Mouse (Mus musculus) B cell, adult 2 months (primary cell): ENCODE results near the gene Arhgef10l.

Source experiments
- DNase-seq, 2 experiments: peaks; one replicate each; pipeline ENCODE4 v3.0.0; 2022

Gene Arhgef10l

GRCm38 (mm10) chr4:140665760-140666159 is at the start of gene Arhgef10l:
Gene Arhgef10l, minus strand, starts transcription at chr4:140666012.
- DNase-seq: no peak

GRCm38 (mm10) chr4:140714586-140714985 is 48.8 kb upstream of the Arhgef10l start:
- DNase-seq: no peak

- peak; percentile 92 for DNase-seq
Observed at GRCm38 (mm10) chr4:140713480-140714365, 47.9 kb upstream of the Arhgef10l start.

- no peak for DNase-seq
Observed at GRCm38 (mm10) chr4:140711360-140711759, 45.5 kb upstream of the Arhgef10l start.

GRCm38 (mm10) chr4:140710781-140711180 is 45.0 kb upstream of the Arhgef10l start:
- DNase-seq: no peak

GRCm38 (mm10) chr4:140709617-140710016 is 43.8 kb upstream of the Arhgef10l start:
- no peak for DNase-seq

- DNase-seq: no peak
Observed at GRCm38 (mm10) chr4:140709111-140709510, 43.3 kb upstream of the Arhgef10l start.

GRCm38 (mm10) chr4:140708297-140708927 is 42.6 kb upstream of the Arhgef10l start:
- no peak for DNase-seq

GRCm38 (mm10) chr4:140707615-140708014 is 41.8 kb upstream of the Arhgef10l start:
- no peak for DNase-seq

GRCm38 (mm10) chr4:140704166-140704565 is 38.4 kb upstream of the Arhgef10l start:
- no peak for DNase-seq

GRCm38 (mm10) chr4:140703636-140704035 is 37.8 kb upstream of the Arhgef10l start:
- no peak for DNase-seq

- DNase-seq: peak; percentile 81 to 85
Observed at GRCm38 (mm10) chr4:140702611-140703327, 37.0 kb upstream of the Arhgef10l start.

- DNase-seq: peak; percentile 77 to 78
Observed at GRCm38 (mm10) chr4:140701716-140702561, 36.1 kb upstream of the Arhgef10l start.

GRCm38 (mm10) chr4:140701049-140701715 is 35.4 kb upstream of the Arhgef10l start:
- peak; percentile 89 to 92 for DNase-seq

- peak; percentile 50 to 54 for DNase-seq
Observed at GRCm38 (mm10) chr4:140700269-140701018, 34.6 kb upstream of the Arhgef10l start, which contains the start of gene Rcc2. Gene Rcc2, plus strand, starts transcription at chr4:140700541.

- DNase-seq: peak; percentile 80 to 81
Observed at GRCm38 (mm10) chr4:140699441-140700127, 33.8 kb upstream of the Arhgef10l start.

- no peak for DNase-seq
Observed at GRCm38 (mm10) chr4:140695675-140696585, 30.1 kb upstream of the Arhgef10l start.

GRCm38 (mm10) chr4:140695146-140695545 is 29.3 kb upstream of the Arhgef10l start:
- no peak for DNase-seq

GRCm38 (mm10) chr4:140694551-140695060 is 28.8 kb upstream of the Arhgef10l start:
- DNase-seq: no peak
